Mouse (Mus musculus): ENCODE results near the gene Mylk4.

DNA sequence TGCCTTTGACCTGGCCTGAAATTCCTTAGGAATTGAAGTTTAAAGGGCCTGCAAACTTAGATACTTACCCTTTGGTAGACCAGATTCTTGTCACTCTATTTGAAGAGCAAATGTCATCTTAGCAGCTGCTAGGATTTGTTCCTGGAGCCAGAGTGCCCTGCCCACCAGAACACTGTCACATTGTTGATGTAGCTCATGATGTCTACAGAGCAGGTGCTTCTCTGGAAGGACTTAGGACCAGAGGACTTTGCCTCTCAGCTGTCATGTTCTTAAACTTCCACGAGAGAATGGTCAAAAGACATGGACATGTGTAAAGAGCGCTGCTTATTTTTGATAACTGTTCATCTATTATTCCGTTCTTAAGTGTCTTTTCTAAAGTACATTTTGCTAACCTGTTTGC is 35.5 kb upstream of the Mylk4 start:
- TF ChIP-seq CTCF (conservative IDR thresholded peaks at IDR 0.05; ENCODE audit: insufficient read depth, insufficient read length, low read depth, low read length) (no peak), POLR2A (IDR thresholded peaks at IDR 0.05; ENCODE audit: low read depth, low read length) (no peak)

All from kidney, adult 2 months (tissue).